ENCODE assay signal across 25 mouse cellular contexts in genomic region chr10:17653785-17654184, GRCm38 (mm10).
DNase-seq lines count a peak whose midpoint lies in the region; ATAC-seq and TF ChIP-seq lines count a peak whose summit lies in the region.
"Had no signal": no experiment of that assay in that cellular context is flagged by ENCODE, and none has a peak within 500 bp of the region (broad histone marks: within the 10 kb centered on the region; RNA-seq: fewer than 3 reads in every experiment).

No protein-coding gene starts in this region.

- no peaks in the 10 kb centered on the region for H3K27me3 ChIP-seq in liver, postnatal 0 days (ENCODE audit: insufficient read depth, low read length)
- no peaks in the 10 kb centered on the region for H3K27me3 ChIP-seq in midbrain, embryonic 11.5 days (ENCODE audit: control insufficient read depth, insufficient read depth, low read length)
- H3K27me3 ChIP-seq: heart, embryonic 13.5 days; limb, embryonic 12.5 days had no signal

- no peak overlapping the region for H3K9ac ChIP-seq in liver, postnatal 0 days (replicated peaks)
- no peak overlapping the region for H3K9ac ChIP-seq in midbrain, embryonic 11.5 days (ENCODE audit: low read length)
- H3K9ac ChIP-seq: heart, embryonic 13.5 days; limb, embryonic 12.5 days had no signal

- 56% methylated on average over 9 of the region's 9 CpGs for WGBS in liver, postnatal 0 days (ENCODE audit: insufficient replicate concordance)
- 76% methylated on average over 9 of the region's 9 CpGs for WGBS in midbrain, embryonic 11.5 days

- H3K4me2 ChIP-seq in liver, postnatal 0 days (ENCODE audit: low read depth, low read length) = no peak overlapping the region
- no peak overlapping the region for H3K4me2 ChIP-seq in midbrain, embryonic 11.5 days
- H3K4me2 ChIP-seq: heart, embryonic 13.5 days; limb, embryonic 12.5 days had no signal

- H3K36me3 ChIP-seq in liver, postnatal 0 days (replicated peaks; ENCODE audit: insufficient read depth, low read length) = no peaks in the 10 kb centered on the region
- no peaks in the 10 kb centered on the region for H3K36me3 ChIP-seq in midbrain, embryonic 11.5 days (ENCODE audit: control insufficient read depth, insufficient read depth, low read length)
- H3K36me3 ChIP-seq: embryonic facial prominence, embryonic 10.5 days; heart, embryonic 13.5 days; limb, embryonic 12.5 days had no signal

- H3K9me3 ChIP-seq in liver, postnatal 0 days (ENCODE audit: low read length) = no peaks in the 10 kb centered on the region
- H3K9me3 ChIP-seq in midbrain, embryonic 11.5 days (ENCODE audit: control insufficient read depth, low read length) = no peaks in the 10 kb centered on the region
- H3K9me3 ChIP-seq: embryonic facial prominence, embryonic 10.5 days; heart, embryonic 13.5 days; limb, embryonic 12.5 days had no signal

- ATAC-seq in liver, postnatal 0 days = peak; percentile 54
- no peak for ATAC-seq in midbrain, embryonic 11.5 days (ENCODE audit: low FRiP score)
- ATAC-seq: hindbrain, postnatal 0 days; midbrain, embryonic 16.5 days had no signal

- DNase-seq in kidney, adult 8-10 months = peak; percentile 46 to 47
- DNase-seq in kidney, postnatal 25 days = no peak
- DNase-seq in lung, postnatal 36 days = peak; percentile 38
- DNase-seq in lung, adult 18-20 months = no peak
- no peak for DNase-seq in liver, postnatal 0 days
- no peak for DNase-seq in midbrain, embryonic 11.5 days (ENCODE audit: low spot score, missing footprints)
- DNase-seq in left cerebral cortex, adult 11 months (ENCODE audit: low spot score) = no peak
- DNase-seq: adrenal gland, adult 8-10 months; B cell, adult 2 months; cerebellum, adult 11-12 months; cerebellum, postnatal 10 days; gastrocnemius, postnatal 25 days; heart, adult 2 months; heart, postnatal 14 days; lung, adult 2 months; lung, postnatal 4 days; thymus, adult 2 months had no signal

- peaks cover 21% of the 10 kb centered on the region for H3K4me1 ChIP-seq in liver, postnatal 0 days (ENCODE audit: insufficient read depth)
- peaks cover 2% of the 10 kb centered on the region; the same call in 1 of the 2 replicates for H3K4me1 ChIP-seq in midbrain, embryonic 11.5 days (ENCODE audit: control insufficient read depth, insufficient read depth, low read length)

- no peak for TF ChIP-seq CTCF in liver, postnatal 0 days (IDR thresholded peaks at IDR 0.05; ENCODE audit: low read depth)

- no peak overlapping the region for H3K27ac ChIP-seq in liver, postnatal 0 days (ENCODE audit: low read depth)
- no peak overlapping the region for H3K27ac ChIP-seq in midbrain, embryonic 11.5 days (ENCODE audit: low read depth, low read length)
- H3K27ac ChIP-seq: heart, adult 2 months; heart, embryonic 13.5 days; hindbrain, postnatal 0 days; kidney, postnatal 0 days; layer of hippocampus, adult 2 months; limb, embryonic 12.5 days had no signal

- no peak overlapping the region for H3K4me3 ChIP-seq in liver, postnatal 0 days (ENCODE audit: low read depth, low read length)
- H3K4me3 ChIP-seq in midbrain, embryonic 11.5 days (ENCODE audit: low read depth, low read length) = no peak overlapping the region
- H3K4me3 ChIP-seq: embryonic facial prominence, embryonic 10.5 days; heart, adult 2 months; heart, embryonic 13.5 days; layer of hippocampus, adult 2 months; limb, embryonic 12.5 days; myocyte had no signal

- no peak for TF ChIP-seq EP300 in liver, postnatal 0 days (IDR thresholded peaks at IDR 0.05; ENCODE audit: low read depth)

Comparison
In these comparisons a context has a peak if more than half of its experiments do, and no peak if none do; other contexts are left out.
1. DNase-seq: peak in kidney, adult 8-10 months (2 of 2) and lung, postnatal 36 days (single experiment); none in kidney, postnatal 25 days (0 of 2), lung, adult 18-20 months (0 of 2), liver, postnatal 0 days (single experiment), midbrain, embryonic 11.5 days (single experiment) and left cerebral cortex, adult 11 months (single experiment).